Mouse (Mus musculus): ENCODE data around the gene BC107364. TPM values are rescaled to one million over a fixed set of nuclear protein-coding genes. Genes with fewer than 3 reads are reported as not detected.
"Not testable (repeated sequence)": the region's sequence is repeated elsewhere in the genome, so short reads cannot be mapped to it uniquely, and the experiment has no call there.

Gene BC107364
- polyA plus RNA-seq, 1 experiment from 2014 or later = not detected

DNA sequence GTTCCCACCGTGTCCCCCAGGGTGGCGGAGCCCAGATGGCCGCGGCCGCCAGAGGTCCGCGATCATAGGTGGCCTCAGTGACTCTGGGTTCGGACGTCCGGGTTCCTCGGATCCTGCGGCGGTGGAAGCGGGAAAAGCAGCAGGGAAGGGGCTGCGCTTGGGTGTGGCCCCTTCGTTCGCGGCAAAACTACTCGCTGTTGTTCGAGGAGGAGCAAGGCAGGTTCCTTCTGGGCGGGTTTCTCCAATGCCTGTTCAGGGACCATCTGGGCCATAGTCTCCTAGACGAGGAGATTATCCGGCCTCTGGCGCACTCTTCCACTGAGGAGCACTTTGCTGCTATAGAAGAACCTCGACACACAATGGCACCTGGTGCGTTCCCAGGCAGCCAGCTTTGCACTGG is 47.7 kb downstream of the BC107364 start:
- no peaks in the 10 kb centered on the region for H3K36me3 ChIP-seq
- H3K9me3 ChIP-seq = no peaks in the 10 kb centered on the region
- H3K4me2 ChIP-seq = peak overlapping the region; percentile 14; the same call in 1 of the 2 replicates
- ATAC-seq (ENCODE audit: low FRiP score, low read depth) = no peak
- no peak overlapping the region for H3K27ac ChIP-seq (replicated peaks)
- H3K4me1 ChIP-seq (replicated peaks) = peaks cover 10% of the 10 kb centered on the region; the same call in 1 of the 2 replicates
- no peak overlapping the region for H3K4me3 ChIP-seq
- under 1% methylated on average over 24 of the region's 26 CpGs for WGBS
- H3K27me3 ChIP-seq = peaks cover 91% of the 10 kb centered on the region
- no peak overlapping the region for H3K9ac ChIP-seq

DNA sequence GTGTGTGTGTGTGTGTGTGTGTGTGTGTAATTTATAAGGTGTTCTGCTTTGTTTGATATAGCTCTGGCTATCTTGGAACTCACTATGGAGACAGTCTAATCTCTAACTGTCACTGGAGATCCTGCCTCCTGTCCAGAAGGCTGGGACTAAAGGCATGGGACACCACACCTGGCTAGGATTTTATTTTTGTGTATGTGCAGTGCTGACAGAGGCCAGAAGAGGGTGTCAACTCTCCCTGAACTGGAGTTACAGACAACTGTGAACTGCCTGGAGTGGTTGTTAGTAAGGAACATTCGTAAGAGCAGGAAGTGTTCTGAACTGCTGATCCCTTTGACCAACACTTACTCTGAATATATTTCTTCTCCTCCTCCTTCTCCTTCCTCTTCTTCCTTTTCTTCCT is 49.1 kb downstream of the BC107364 start:
- no peaks in the 10 kb centered on the region for H3K9me3 ChIP-seq
- H3K36me3 ChIP-seq = no peaks in the 10 kb centered on the region
- H3K27me3 ChIP-seq = peaks cover 92% of the 10 kb centered on the region
- no peak overlapping the region for H3K9ac ChIP-seq
- H3K4me2 ChIP-seq = no peak overlapping the region
- H3K4me1 ChIP-seq (replicated peaks) = peaks cover 7% of the 10 kb centered on the region; the same call in 1 of the 2 replicates
- ATAC-seq (ENCODE audit: low FRiP score, low read depth) = no peak
- H3K4me3 ChIP-seq = no peak overlapping the region
- WGBS = 23% methylated on average over 1 of the region's 1 CpGs
- H3K27ac ChIP-seq (replicated peaks) = no peak overlapping the region

DNA sequence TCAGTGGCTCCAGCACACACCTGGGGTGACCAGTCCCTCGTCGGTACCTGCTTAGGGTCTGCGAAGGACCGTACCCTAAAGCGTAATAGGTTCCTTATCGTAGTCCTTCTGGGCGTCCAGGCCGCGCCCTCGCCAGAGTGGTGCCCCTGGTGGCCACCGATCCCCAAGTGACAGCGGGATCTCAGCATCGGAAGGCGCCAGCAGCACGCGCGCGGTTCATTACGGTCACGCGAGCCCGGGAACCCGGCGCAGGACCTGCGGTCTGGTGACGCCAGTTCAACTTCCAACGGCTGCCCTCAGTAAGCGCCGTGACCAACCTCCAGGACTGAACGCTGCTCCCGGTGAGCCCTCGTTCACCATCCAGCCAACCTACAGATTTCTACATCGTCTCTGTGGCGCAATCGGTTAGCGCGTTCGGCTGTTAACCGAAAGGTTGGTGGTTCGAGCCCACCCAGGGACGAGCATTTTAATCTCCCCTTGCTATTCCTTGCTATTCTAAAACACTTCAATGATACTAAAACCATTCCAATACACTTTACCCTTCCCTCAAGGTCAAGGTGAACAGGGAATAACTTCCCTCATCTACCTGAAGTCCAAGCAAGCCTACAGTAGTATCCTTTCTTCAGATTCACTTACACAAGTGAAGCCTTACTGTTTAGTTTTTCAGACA is 50.1 kb downstream of the BC107364 start:
- Histone ChIP-seq H3K4me3 (peak overlapping the region; percentile 25), H3K27ac (replicated peaks) (no peak overlapping the region), H3K4me1 (replicated peaks) (peaks cover 7% of the 10 kb centered on the region; the same call in 1 of the 2 replicates), H3K27me3 (peaks cover 95% of the 10 kb centered on the region), H3K36me3 (no peaks in the 10 kb centered on the region), H3K9me3 (no peaks in the 10 kb centered on the region), H3K9ac (no peak overlapping the region), H3K4me2 (peak overlapping the region; percentile 40)
- ATAC-seq (ENCODE audit: low FRiP score, low read depth) = no peak
- WGBS = under 1% methylated on average over 41 of the region's 41 CpGs

DNA sequence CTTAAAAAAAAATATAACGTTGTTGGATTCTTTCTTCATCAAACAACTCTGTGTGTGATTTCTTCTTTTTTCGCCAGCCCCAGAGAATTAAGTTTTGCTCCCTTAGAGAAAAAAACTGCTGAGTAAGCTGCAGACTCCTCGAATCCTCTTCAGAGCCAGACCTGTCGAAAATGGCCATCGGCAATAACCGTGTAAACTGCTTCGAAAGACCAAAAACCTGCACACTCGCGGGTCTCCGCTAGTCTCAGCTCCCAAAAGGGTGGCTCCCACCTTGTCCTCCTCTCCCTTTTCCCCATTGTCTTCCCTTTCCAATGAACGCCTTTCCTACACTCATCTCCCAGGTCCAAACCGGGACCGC is 50.7 kb downstream of the BC107364 start:
- WGBS = 3% methylated on average over 13 of the region's 13 CpGs
- Histone ChIP-seq H3K4me1 (replicated peaks) (peaks cover 7% of the 10 kb centered on the region; the same call in 1 of the 2 replicates), H3K27me3 (peaks cover 95% of the 10 kb centered on the region), H3K36me3 (no peaks in the 10 kb centered on the region), H3K9ac (no peak overlapping the region), H3K4me2 (peak overlapping the region; percentile 40), H3K27ac (replicated peaks) (no peak overlapping the region), H3K9me3 (no peaks in the 10 kb centered on the region), H3K4me3 (peak overlapping the region; percentile 25)
- no peak for ATAC-seq (ENCODE audit: low FRiP score, low read depth)

DNA sequence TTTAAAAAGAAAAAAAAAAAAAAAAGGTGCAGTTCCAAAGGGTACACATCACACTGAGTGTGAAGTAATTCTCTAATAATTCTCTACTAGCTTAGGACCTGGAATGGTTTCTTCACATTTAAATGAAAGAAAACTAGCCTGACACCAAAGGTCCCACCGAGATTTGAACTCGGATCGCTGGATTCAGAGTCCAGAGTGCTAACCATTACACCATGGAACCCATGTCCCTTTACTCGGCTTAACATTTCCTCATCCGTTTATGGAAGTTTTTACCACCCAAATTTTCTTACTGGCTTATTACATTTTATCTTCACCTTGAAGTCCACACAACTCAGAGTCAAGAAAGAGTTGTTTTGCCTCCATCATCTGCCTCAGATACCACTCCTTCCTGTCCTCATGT is 53.2 kb downstream of the BC107364 start:
- Histone ChIP-seq H3K9me3 (no peaks in the 10 kb centered on the region), H3K27me3 (peaks cover 98% of the 10 kb centered on the region), H3K36me3 (no peaks in the 10 kb centered on the region), H3K9ac (no peak overlapping the region), H3K4me2 (no peak overlapping the region), H3K27ac (replicated peaks) (no peak overlapping the region), H3K4me3 (no peak overlapping the region), H3K4me1 (replicated peaks) (peaks cover 7% of the 10 kb centered on the region; the same call in 1 of the 2 replicates)
- no peak for ATAC-seq (ENCODE audit: low FRiP score, low read depth)
- 2% methylated on average over 5 of the region's 5 CpGs for WGBS

DNA sequence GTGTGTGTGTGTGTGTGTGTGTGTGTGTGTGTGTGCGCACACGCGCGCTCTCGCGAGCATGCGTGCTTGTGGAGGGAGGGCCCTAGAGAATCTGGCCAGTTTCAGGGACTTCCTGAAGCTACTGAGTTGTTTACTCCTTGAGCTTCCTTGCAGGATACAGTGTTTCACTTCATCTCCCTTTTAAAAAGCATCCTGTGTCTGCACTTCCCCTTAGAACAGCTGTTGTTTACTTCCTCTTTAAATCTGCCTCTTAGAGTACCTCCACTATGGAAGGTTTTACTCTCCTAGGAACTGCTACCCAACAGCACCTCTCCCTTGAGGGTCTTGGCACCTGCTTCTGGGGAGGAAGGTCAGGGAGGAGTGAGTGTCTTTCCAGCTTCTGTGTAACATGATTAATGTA is 55.2 kb downstream of the BC107364 start:
- H3K4me2 ChIP-seq = no peak overlapping the region
- H3K4me3 ChIP-seq = no peak overlapping the region
- H3K4me1 ChIP-seq (replicated peaks) = peaks cover 5% of the 10 kb centered on the region; the same call in 1 of the 2 replicates
- ATAC-seq (ENCODE audit: low FRiP score, low read depth) = no peak
- no peak overlapping the region for H3K27ac ChIP-seq (replicated peaks)
- H3K9ac ChIP-seq = no peak overlapping the region
- H3K27me3 ChIP-seq = peaks cover 93% of the 10 kb centered on the region
- 96% methylated on average over 7 of the region's 7 CpGs for WGBS
- H3K9me3 ChIP-seq = no peaks in the 10 kb centered on the region
- H3K36me3 ChIP-seq = no peaks in the 10 kb centered on the region

DNA sequence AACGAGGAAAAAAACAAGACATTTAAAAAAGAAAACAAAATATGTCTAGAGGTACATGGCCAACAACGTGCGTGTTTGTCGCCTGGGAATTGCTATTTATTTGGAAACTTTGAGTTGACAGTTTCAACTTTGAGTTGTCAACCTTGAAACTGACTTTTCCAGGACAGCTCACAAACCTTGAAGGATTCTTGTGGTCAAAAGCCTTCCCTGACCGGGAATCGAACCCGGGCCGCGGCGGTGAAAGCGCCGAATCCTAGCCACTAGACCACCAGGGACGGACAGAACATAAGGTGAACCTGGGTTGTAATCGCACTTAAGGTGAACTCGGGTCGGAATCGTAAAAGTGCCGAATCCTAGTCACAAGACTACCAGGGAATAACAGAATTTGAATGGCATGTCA is 64.9 kb downstream of the BC107364 start:
- not testable (repeated sequence) for H3K27ac ChIP-seq (replicated peaks); H3K9ac ChIP-seq; ATAC-seq (ENCODE audit: low FRiP score, low read depth); H3K4me2 ChIP-seq; H3K4me3 ChIP-seq; H3K9me3 ChIP-seq; H3K4me1 ChIP-seq (replicated peaks); H3K36me3 ChIP-seq
- WGBS = no CpG with 5 or more reads among the region's 18 CpGs
- peaks cover 22% of the 10 kb centered on the region for H3K27me3 ChIP-seq

Other genes starting within 250 kb of the BC107364 start
- 56.0 and 56.3 TPM in 2 replicates for gene Bola1, start 232.6 kb downstream of the BC107364 start, polyA plus RNA-seq (2015; fragmentation: Nextera tagmentation; extraction: Ambion mirVana)
- 0.42 and 0.77 TPM in 2 replicates for gene Hist2h2ab, start 232.4 kb downstream of the BC107364 start, polyA plus RNA-seq (2015; fragmentation: Nextera tagmentation; extraction: Ambion mirVana)
- 2.0 and 2.9 TPM in 2 replicates for gene Hist2h2ac, start 231.4 kb downstream of the BC107364 start, polyA plus RNA-seq (2015; fragmentation: Nextera tagmentation; extraction: Ambion mirVana)
- gene Hist2h2be, start 231.2 kb downstream of the BC107364 start, polyA plus RNA-seq (2015; fragmentation: Nextera tagmentation; extraction: Ambion mirVana) = 4.6 and 4.7 TPM in 2 replicates
- gene Hist2h3c2, start 213.2 kb downstream of the BC107364 start, polyA plus RNA-seq (2015; fragmentation: Nextera tagmentation; extraction: Ambion mirVana) = 1.2 and 1.7 TPM in 2 replicates
- gene Hist2h2aa2, start 212.0 kb downstream of the BC107364 start, polyA plus RNA-seq (2015; fragmentation: Nextera tagmentation; extraction: Ambion mirVana) = 28.7 and 39.4 TPM in 2 replicates
- 17.3 and 22.4 TPM in 2 replicates for gene Hist2h2aa1, start 206.8 kb downstream of the BC107364 start, polyA plus RNA-seq (2015; fragmentation: Nextera tagmentation; extraction: Ambion mirVana)
- 0.27 TPM in 1 of 2 replicates, not detected in the other for gene Hist2h3c1, start 205.6 kb downstream of the BC107364 start, polyA plus RNA-seq (2015; fragmentation: Nextera tagmentation; extraction: Ambion mirVana)
- 4.5 and 6.5 TPM in 2 replicates for gene Hist2h4, start 189.0 kb downstream of the BC107364 start, polyA plus RNA-seq (2015; fragmentation: Nextera tagmentation; extraction: Ambion mirVana)
- gene Hist2h3b, start 183.7 kb downstream of the BC107364 start, polyA plus RNA-seq (2015; fragmentation: Nextera tagmentation; extraction: Ambion mirVana) = 12.2 and 19.7 TPM in 2 replicates
- 3.0 and 4.2 TPM in 2 replicates for gene Hist2h2bb, start 182.6 kb downstream of the BC107364 start, polyA plus RNA-seq (2015; fragmentation: Nextera tagmentation; extraction: Ambion mirVana)
- 1.4 and 2.3 TPM in 2 replicates for gene Fcgr1, start 158.3 kb downstream of the BC107364 start, polyA plus RNA-seq (2015; fragmentation: Nextera tagmentation; extraction: Ambion mirVana)
- gene Hfe2, start 72.9 kb upstream of the BC107364 start, polyA plus RNA-seq (2015; fragmentation: Nextera tagmentation; extraction: Ambion mirVana) = 1.9 and 2.0 TPM in 2 replicates
- 48.2 and 53.0 TPM in 2 replicates for gene Txnip, start 105.7 kb upstream of the BC107364 start, polyA plus RNA-seq (2015; fragmentation: Nextera tagmentation; extraction: Ambion mirVana)
- gene Gm16253, start 124.7 kb upstream of the BC107364 start, polyA plus RNA-seq (2015; fragmentation: Nextera tagmentation; extraction: Ambion mirVana) = 1.8 and 2.2 TPM in 2 replicates
- gene Polr3gl, start 141.9 kb upstream of the BC107364 start, polyA plus RNA-seq (2015; fragmentation: Nextera tagmentation; extraction: Ambion mirVana) = 36.8 and 38.8 TPM in 2 replicates
- 16.7 and 19.9 TPM in 2 replicates for gene Ankrd34a, start 144.3 kb upstream of the BC107364 start, polyA plus RNA-seq (2015; fragmentation: Nextera tagmentation; extraction: Ambion mirVana)
- gene Lix1l, start 148.8 kb upstream of the BC107364 start, polyA plus RNA-seq (2015; fragmentation: Nextera tagmentation; extraction: Ambion mirVana) = 5.4 and 6.1 TPM in 2 replicates
- 109 and 119 TPM in 2 replicates for gene Rbm8a, start 177.6 kb upstream of the BC107364 start, polyA plus RNA-seq (2015; fragmentation: Nextera tagmentation; extraction: Ambion mirVana)
- gene Pex11b, start 183.1 kb upstream of the BC107364 start, polyA plus RNA-seq (2015; fragmentation: Nextera tagmentation; extraction: Ambion mirVana) = 54.7 and 59.9 TPM in 2 replicates
- 0.05 and 0.13 TPM in 2 replicates for gene Gm42957, start 183.2 kb upstream of the BC107364 start, polyA plus RNA-seq (2015; fragmentation: Nextera tagmentation; extraction: Ambion mirVana)
- gene Itga10, start 193.3 kb upstream of the BC107364 start, polyA plus RNA-seq (2015; fragmentation: Nextera tagmentation; extraction: Ambion mirVana) = 1.1 and 1.4 TPM in 2 replicates
- 2.2 and 2.7 TPM in 2 replicates for gene Ankrd35, start 217.8 kb upstream of the BC107364 start, polyA plus RNA-seq (2015; fragmentation: Nextera tagmentation; extraction: Ambion mirVana)
- gene Pias3, start 244.1 kb upstream of the BC107364 start, polyA plus RNA-seq (2015; fragmentation: Nextera tagmentation; extraction: Ambion mirVana) = 38.3 and 42.6 TPM in 2 replicates

Data from hindbrain, embryonic 15.5 days (tissue).